Mouse (Mus musculus) cortical plate, adult 2 months (tissue): Measurements from ENCODE around the gene Spcs3.

ENCODE experiments used
- CTCF ChIP-seq: fragments of 200-500 bp; IDR thresholded peaks from 2 replicates; pipeline ENCODE4 v1.5.1; 2011; ENCODE audit warnings: mild to moderate bottlenecking, control low read depth, low read length; ENCODE audit not compliant: insufficient read depth; ENCODE audit errors: extremely low read depth
- POLR2A ChIP-seq: fragments of 200-500 bp; IDR thresholded peaks from 2 replicates; pipeline ENCODE4 v1.6.1; 2011; ENCODE audit warnings: mild to moderate bottlenecking, low read length, control low read depth; ENCODE audit not compliant: insufficient read depth; ENCODE audit errors: extremely low read depth

DNA sequence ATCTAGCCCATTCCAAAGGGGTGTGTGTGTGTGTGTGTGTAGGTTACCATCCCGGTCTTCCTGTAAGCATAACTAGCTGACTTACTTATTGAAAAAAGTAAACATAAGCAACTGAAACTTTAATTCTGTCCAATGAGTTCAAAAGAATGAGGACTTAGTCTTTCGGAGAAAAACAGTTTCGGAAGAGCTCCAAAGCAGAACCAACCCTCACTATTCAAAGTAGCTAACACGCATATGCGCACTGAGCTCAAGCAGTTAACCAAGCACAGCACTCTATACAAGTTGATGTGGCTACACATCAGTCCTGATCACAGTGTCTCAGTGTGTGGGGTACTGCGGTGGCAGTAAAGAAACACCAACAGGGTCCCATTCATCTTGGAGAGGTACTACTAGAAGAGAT, 3.1 kb downstream of the Spcs3 start:
- TF ChIP-seq CTCF (no peak), POLR2A (no peak)
